Mouse (Mus musculus): ENCODE measurements around the gene Ppm1l. TPM values are rescaled to one million over a fixed set of nuclear protein-coding genes. Genes with fewer than 3 reads are reported as not detected.

The Ppm1l gene
- polyA plus RNA-seq, 1 experiment from 2014 or later: 5.9 TPM

DNA sequence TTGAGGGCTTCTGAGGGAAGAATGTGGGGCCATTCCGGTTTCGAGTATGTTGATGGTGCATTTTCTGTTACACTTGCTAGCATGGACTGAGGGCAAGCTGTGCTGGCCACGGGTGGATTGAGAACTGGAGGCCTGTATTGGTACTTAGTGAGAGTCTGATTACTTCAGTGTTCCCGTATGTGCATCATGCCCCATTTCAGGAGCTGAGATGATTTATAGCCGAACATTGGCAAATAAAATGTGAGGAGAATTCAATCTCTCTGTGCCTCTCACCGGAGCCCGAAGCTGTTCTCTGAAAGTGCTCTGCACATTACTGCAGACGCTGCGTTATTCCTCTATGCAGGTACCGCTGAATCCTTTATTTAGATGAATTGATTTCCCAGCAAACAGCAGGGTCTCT lies 116.9 kb downstream of the Ppm1l start:
- no peak for DNase-seq (ENCODE audit: low spot score)

DNA sequence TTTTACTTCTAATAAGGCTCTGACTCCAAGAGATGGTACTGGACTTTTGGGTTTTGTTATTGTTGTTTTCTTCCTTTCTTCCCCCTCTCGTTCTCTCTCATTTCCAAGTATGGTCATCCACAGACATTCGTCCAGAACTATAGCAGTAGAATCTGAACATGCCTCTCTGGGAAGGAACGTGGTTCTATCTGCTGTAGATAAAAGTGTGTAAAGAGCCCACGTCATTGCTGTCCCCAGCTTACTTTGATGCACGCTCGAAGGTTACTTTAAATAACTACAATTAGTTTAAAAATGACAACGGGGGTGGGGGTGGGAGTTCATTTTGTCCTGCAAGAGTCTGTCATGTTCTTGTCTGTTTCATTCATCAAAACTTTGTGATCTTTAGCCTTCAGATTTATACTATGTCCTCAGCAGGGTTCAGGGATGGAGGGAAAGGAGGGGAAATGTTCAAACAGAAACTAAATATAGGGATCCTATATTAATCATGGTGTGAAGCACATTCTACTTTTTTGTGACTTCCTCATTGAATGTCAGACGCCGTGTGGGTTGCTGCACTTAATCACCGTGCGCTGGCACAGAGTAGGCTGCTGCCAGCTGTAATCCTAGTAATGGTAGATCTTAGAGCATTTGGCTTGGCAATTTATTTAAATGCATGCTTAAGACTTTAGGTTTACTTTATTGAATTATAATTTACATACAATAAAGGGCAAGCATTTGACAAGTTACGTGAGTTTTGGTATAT lies 122.3 kb downstream of the Ppm1l start:
- no peak for DNase-seq (ENCODE audit: low spot score)

DNA sequence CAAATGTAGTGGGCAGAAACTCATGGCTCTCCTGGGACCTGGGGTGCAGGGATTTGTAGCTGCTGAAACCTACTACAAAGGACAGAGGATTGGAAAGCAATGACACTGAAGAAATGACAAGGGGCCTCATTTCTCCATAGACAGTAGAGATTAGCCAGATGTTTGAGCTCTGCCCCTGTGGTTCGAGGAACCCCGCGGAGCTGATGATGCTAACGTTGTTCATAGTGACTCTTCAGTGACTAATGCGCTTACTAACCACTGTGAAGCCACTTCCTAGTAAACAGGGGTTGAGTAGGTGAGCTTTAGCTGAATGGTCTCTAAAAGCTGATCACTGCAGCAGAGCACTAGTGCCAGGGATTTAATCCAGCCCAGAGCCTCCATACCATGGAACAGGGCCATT lies 124.1 kb downstream of the Ppm1l start:
- DNase-seq (ENCODE audit: low spot score): no peak

DNA sequence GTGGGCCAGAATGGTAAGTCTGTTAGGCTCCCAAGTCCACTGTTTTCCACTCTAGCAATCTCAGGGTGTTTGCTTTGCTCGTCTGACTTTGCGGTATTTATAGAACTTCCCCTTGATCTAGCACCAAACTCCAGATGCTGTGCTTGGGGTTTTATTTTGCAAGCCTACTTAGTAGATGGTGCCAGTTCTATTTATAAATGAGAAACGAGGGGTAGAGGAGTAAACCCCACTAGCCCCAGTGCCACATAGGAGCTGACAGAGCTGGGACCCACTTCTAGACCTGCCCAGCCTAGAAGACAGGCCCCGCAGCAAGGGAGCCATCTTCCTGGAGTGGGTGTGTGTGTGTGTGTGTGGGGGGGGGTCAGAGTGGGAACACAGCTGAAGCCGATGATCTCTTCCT lies 130.3 kb downstream of the Ppm1l start:
- DNase-seq (ENCODE audit: low spot score): no peak

DNA sequence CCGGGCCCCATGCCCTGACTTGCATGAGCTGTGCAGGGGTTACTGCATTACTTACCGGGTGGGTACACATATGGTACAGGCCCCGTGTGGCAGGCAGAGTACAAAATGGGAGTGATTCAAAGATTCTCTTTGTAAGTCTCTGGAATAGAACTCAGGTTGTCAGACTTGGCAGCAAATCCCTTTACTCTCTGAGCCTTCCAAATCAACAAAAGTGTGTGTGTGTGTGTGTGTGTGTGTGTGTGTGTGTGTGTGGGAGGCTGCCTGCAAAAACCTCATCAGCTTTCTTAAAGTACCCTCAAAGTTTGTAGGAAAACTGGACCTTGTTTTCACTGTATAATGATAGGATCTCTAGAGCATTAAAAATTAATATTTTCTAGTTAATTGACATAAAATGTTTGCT lies 132.4 kb downstream of the Ppm1l start:
- no peak for DNase-seq (ENCODE audit: low spot score)

DNA sequence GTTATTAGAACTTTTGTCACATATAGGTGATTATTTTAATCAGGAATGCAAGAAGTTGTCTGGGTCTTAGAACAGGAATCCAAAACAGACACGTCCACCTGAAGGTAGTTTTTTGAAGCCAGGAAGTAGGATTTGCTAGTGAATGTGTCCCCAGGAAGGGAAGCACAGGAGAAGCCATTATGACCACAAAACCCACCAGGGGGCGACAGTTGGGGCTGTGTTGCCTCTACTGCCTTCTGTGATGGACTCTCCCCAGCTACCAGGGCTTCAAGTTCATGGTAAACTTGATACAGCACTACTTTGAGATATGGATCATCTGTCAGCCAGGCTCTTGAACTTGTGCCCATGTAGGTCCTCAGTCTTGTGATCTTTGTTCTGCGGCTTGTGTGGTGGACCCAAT lies 137.7 kb downstream of the Ppm1l start:
- DNase-seq (ENCODE audit: low spot score): peak; percentile 24

DNA sequence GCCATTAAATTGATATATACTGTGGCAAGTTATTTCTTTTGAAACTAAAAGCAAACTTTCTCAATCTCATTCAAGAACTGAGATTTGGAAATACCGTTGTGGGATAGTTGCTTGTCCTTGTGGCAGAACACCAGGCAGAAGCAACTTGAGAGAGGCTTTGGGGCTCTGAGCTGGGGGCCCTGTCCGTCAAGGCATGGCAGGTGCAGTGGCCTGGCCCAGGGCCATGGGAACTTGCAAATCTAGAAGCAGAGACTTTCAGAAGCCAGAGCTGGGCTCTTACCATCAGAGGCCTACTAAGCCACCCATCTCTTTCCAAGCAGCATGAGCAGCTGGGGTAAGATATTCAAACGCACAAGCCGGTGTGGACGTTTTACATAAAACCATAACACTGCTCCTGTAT lies 139.4 kb downstream of the Ppm1l start:
- no peak for DNase-seq (ENCODE audit: low spot score)

DNA sequence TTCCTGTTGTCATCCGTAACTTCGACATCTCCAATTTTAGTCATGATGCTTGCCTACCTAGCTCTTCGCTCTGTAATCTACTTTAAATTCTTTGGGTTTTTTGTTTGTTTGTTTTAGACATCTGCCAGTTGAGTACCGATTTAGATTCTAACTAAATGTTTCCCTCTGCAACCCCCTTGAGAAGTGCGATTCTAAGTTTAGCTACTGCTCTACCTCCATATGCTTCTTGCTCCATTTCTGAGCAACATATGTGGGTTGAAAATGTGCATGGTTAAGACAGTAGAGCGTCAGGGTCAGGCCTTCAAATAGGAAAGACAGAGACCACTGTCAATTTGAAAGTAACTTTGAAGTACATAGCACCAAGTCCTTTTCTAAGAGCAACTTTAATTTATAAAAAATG lies 142.1 kb downstream of the Ppm1l start:
- no peak for DNase-seq (ENCODE audit: low spot score)

DNA sequence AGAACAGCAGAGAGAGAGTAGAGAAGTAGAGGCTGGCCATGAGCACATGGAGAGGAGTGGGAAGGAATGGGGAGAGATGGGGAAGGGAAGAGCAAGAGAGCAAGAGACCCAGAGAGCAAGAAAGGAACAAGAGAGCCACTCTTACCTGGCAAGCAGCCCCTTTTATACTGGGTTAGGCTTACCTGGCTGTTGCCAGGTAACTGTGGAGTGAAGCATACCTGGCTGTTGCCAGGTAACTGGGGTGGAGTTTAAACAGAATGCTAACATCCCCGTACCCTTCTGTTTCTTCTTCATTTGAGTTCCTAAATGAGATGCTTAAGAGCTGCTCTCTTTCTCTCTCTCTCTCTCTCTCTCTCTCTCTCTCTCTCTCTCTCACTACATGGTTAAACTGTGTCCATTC lies 145.3 kb downstream of the Ppm1l start:
- no peak for DNase-seq (ENCODE audit: low spot score)

DNA sequence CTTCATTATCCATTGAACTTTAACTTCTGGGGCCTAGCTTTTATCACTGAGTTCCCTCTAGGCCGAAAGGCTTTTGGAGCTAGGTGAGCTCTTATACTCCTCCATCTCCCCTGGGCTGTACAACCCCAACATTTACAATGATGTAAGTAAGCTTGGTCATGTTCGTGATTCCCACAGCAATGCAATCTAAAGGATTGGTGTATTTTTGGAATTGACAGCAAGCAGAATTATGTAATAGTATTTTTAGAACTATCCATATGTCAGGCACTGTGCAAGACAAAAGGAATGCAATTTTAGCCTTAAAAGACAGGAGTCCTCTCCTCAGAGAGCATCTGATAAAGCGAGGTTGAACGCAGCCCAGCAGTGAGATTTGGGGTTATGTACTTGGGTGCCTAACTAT lies 149.1 kb downstream of the Ppm1l start:
- DNase-seq (ENCODE audit: low spot score): no peak

DNA sequence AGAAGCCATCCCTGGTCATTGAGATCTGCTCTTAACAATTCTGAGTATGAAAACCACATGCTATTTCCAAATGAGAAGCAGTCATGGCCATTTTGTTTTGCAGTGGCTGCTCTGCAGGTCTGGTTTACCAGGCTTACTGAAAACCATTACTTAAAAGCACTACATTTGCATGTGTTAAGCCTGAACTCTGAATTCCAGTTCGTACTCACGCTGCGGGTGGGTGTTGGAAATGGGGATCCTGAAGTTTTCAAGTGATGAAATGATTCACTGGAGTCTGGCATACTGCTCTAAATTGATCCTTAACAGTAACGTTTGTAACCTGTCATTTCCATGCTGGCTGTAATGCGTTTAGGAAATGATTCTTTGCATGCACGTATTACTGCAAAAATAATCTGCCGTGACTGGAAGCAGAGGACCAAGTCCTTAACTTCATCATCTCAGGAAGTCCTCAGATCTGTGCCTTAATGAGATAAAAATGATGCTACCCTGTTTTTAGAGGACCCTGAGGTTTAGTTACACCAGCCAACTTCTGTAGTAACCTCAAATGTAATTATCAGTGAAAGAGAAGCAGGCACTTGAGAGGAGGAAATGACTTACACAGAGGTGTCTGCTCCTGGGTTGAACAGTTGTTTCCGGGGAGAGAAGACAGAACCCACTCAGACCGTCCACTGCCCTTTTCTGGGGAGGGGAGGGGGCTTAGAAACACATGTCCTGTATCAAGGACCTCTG lies 151.8 kb downstream of the Ppm1l start:
- no peak for DNase-seq (ENCODE audit: low spot score)

DNA sequence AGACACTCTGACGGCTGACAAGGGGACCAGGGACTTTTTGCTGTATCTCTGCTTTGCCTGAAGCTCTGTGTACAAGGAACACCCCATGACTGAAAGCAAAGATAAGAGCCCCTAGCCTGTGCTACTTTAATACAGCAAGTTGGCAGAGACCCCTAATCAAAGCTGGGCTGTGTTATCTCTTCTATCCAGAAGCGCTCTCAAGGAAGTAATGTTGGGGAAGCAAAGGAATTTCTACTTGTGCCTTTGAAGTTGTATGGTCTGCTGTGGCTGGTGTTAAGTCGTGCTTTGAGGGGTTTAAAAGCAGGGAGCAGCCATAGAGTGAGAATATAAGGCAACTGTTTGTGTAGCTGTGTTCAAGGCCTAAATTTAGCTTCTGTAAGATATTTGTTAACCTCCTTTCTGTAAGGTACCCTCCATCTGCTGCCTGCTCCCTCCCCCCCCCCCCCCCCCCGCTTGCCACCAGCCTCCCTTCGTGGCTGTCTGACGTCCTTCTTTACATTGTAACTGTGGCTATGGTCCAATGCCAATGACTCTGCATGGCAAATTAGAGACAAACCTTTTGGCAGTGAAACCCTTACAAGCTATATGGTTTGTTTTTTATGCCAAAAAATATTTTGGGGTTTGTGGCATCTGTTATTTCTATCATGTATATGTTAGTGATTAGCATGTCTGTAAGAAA lies 152.9 kb downstream of the Ppm1l start:
- no peak for DNase-seq (ENCODE audit: low spot score)

DNA sequence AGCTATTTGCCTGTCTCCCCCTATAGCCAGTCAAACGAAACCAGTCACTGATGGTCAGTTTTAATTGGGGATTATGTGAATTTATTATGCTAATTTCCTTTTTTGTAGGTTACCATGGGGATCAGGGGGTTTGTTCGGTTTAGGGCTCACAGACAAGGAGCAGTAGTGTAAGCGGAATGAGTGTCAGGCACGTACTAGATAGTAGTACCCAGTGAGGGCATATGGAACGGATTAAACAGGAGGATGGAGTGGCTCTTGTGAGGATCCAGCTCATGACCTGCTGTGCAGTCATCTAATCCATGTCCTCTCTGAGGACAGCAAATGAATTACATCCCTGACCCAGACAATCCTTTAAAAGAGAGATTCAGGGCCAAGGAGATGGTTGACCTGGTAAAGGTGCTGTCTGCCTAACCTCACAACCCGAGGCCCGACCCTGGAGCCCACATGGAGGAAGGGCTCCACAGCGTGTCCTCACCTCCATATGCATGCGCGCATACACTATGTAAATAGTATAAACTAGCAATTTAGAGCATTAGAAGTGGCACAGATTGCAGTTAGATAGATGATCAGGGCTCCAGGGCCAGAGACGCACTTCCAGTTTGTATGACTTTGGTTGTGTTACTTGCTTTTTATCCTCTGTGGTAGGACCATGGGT lies 153.6 kb downstream of the Ppm1l start:
- DNase-seq (ENCODE audit: low spot score): no peak

DNA sequence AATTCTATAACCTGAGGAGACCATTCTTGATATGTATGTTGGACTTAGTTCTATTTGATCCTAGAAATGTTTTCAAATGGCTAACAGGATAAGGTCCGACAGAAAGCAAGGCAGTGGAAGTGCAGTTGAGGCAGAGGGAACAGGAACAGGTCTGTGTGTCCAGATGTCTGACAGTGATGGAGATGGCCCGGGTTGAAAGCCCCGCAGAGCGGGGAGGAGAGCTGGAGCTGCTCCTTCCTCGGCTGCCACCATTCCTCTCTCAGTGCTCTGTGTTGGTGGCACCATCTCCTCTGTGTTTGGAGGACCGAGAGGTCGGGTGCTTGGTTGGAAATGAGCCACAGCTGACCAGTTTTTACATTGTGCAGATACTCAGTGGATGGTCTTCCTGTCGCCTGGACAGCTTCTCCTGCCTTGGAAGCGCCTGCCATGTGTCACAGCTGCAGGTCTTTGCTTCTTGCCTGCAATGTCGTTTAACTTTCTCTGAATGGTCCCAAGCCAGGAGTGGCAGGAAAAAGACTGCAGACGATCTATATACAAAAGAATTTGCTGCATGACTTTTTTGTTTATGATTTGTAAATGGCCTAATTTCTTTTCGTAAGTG lies 159.3 kb downstream of the Ppm1l start:
- no peak for DNase-seq (ENCODE audit: low spot score)

DNA sequence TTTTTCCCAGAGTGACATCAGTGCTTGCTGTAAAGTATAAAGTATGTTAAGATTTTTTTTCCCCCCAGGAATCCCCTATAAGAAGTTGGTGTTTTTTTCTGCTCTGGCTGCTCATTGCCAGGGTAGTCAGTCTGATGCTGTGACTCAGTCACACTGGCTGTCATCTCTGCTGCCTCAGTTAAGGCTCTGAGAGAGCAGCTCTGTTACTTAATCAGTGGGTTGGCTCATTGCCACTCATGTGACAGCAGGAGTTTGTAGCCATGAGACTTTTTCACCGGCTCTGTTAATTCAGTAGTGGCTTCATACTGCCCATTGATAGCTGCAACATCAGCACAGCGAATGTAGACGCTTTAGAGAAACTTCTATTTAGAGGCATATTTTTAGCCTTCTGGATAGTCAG lies 163.3 kb downstream of the Ppm1l start:
- no peak for DNase-seq (ENCODE audit: low spot score)

DNA sequence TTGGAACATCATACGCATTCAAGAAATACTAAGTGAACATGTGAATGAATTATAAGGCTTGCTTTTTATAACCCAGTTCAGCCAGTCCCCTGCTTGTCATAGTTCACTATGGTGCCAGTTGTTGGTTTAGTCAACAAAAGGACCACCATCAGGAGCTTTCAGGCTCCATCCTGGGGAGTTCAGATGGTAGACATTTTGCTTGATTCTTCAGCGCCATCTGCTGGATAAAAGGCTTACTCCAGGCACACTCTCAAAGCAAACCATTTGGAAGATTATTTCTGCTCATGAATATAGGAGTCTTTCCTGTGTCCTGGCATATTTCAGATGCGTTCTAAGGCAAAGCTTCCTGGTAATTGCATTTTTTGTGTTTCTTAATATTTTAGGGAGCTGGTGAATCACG lies 165.2 kb downstream of the Ppm1l start:
- DNase-seq (ENCODE audit: low spot score): peak; percentile 73

DNA sequence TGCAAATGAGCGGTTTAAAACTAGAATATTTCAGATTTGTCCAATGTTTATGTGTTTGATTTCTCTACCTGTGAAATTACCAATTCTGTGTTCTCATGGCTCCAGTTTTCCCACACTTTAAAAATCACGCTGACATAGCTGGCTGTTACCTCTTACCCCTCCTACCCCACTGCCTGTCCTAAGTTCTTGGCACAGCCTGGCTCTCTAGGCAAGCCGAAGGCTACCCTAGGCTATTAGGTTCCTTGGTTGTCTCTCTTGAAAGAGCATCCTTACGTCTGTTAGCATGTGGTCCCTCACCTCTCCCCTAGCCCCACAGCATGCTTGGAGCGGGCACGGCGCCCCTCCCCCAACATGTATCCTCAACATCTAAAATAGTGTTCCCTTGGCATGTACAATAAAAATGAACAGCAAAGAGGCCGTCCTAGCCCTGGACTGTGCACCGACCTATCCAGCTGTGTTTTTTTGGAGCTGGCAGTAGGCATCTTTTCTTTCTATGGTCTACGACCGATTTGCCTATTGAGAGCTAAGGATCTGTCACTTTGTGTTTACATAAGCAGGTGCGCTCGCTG lies 167.4 kb downstream of the Ppm1l start:
- DNase-seq (ENCODE audit: low spot score): no peak

DNA sequence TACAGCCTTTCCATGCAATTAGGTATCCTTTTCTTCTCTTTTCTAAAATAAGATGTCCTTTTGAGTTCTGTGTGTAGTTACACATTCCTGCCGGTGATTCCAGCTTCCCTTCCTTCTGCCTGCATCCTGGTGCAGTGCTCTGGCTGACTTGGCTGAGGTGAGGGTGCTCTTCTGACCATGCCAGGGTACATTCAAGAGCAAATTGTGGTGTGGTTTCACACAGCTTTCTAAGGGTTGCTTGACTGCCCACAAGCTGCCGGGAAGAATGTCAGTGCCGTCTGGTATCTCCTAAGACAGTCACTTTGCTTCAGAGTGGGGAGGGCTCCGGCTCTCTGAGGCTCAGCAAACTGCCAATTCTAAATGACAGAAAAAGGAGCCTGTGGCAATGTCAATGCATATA lies 167.9 kb downstream of the Ppm1l start:
- no peak for DNase-seq (ENCODE audit: low spot score)

DNA sequence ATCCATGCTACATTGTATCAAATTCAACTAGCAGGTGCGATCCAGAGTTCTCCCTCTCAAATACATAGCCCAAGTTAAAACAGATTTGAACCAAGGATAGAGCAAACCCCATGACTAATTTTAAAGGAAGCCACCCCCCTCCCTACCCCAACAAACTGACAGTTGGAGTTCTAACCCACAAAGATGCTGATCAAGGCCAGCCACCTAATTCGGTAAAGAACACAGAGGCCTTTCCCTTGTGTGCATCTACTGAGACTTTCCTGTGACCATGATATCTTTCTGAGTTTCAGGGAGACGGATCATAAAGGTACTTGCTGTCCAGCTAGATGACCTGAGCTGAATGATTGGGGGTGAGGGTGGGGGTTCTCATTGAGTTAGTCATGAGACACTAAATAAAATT lies 168.7 kb downstream of the Ppm1l start:
- DNase-seq (ENCODE audit: low spot score): no peak

DNA sequence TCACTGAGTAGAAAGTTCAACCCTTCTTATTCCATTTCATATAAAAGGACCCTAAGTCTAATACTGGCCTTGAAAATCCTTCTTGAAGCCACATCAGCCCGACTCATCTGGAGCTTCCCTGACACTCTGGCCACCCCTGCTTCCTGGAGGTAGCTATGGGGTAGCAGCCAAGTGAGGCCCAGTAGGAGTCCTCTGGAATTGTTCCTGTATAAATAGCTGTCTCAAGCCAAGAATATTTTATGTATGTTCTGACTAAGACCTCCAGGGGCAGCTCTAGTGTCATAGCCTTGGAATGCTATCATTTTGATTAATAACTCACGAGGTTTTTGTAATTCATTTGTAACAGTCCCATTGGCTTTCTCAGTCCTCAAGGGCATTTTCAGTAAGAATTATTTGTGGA lies 169.1 kb downstream of the Ppm1l start:
- no peak for DNase-seq (ENCODE audit: low spot score)

DNA sequence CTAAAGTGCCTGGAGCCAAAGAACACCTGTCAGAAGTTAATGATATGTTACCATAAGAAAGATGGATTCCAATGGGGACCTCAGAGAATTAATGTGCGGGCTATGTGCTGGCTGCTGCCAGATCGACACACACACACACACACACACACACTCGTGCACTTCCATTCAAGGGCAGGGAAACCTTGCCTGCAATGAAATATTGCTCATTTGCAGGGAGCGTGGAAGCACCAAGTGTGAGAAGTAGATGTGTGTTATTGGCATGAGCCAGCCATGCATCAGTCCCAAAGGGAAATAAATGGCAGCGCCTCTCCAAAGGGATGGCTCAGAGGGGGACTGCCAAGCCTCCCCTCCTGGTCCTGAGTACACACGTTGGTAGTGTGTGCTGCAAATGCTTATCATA lies 170.8 kb downstream of the Ppm1l start:
- DNase-seq (ENCODE audit: low spot score): no peak
